Mouse (Mus musculus): ENCODE data around the gene Col23a1.

GRCm38 (mm10) chr11:51242897-51243296 is 46.8 kb upstream of the Col23a1 start:
- TF ChIP-seq CTCF (IDR thresholded peaks at IDR 0.05; ENCODE audit: extremely low read depth, insufficient read depth, insufficient read length, insufficient replicate concordance): no peak
- TF ChIP-seq POLR2A (IDR thresholded peaks at IDR 0.05; ENCODE audit: low read depth, low read length): no peak
